Mouse (Mus musculus): ENCODE results near the gene Atmin. TPM values are rescaled to one million over a fixed set of nuclear protein-coding genes. Genes with fewer than 3 reads are reported as not detected.
A peak's percentile ranks its signal among the peaks of the same experiment; 100 is the strongest.

Gene Atmin
- polyA plus RNA-seq, 1 experiment from 2014 or later, result 13.1 TPM

DNA sequence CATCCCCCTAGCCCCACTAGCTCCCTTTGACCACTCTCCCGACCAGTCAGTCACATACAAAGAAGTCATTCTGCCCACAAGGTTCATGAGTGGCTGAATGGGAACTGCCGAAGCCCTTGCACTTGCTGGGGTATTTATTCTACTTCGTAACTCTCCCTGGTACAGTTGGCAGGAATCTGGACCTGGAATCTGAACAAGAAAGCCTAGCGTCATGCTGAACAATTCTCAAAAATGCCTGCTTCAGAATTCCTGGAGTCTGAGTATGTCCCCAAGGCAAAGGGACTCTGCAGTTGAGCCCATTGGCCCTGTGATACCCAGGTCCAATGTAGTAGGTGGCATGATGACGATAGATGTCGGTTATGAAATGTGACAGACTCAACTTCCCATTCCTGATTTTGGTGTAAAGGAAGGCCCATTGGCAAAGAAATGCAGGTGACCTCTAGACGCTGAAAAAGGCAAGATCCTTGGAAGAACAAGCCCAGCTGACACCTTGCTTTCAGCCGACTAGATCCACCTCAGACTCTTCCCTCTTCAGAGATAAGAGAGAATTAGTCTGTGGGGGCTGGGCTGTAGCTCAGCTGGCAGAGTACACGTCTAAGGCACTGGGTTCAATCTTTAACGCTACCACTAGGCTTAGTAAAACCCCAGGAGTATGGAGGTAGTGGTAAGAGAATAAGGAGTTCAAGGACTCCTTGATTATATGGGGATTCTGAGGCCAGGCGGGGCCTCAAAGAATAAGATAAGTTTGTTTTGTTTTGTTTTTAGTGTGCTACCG is 722 bp upstream of the Atmin start:
- Histone ChIP-seq H3K36me3 (ENCODE audit: inconsistent target) (no peaks in the 10 kb centered on the region), H3K4me3 (ENCODE audit: inconsistent target) (no peak overlapping the region), H3K79me2 (ENCODE audit: inconsistent target) (peaks cover 38% of the 10 kb centered on the region), H3K27ac (no peak overlapping the region)
- WGBS (ENCODE audit: missing documents), result 83% methylated on average over 12 of the region's 12 CpGs

DNA sequence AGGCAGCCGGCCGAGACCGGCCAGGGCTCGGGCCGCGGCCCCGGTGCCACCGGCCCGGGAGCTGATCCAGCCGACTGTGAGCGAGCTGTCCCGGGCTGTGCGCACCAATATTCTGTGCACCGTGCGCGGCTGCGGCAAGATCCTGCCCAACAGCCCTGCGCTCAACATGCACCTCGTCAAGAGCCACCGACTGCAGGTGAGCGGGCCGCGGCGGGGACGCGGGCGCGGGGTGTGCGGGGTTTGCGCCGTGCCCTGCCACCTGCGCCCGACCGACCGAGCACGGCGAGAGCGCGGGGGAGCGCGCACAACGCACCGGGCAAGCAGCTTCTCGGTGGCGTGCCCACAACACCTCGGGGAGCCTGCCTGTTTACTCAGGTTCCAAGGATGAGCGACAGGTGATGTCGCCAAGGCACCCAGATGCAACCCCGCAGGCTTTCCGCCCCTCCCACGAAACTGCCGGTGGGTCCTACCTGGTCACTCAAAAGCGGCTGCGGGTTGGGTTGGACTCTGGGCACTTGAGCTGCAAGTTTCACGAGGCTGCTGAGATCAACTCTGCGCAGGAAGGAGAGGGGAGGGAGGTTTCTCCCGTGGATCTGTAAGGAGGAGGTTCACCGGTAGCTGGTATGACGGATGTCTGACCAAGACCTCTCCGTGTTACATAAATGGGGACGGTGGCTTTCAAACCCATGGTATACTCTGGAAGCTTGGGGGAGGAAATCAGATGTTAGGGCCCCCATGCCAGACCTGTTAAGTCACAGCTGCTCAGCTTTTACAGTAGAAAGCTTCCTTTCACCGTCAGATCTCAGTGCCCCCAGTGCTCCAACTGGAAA is 577 bp downstream of the Atmin start:
- Histone ChIP-seq H3K79me2 (ENCODE audit: inconsistent target) (peaks cover 51% of the 10 kb centered on the region), H3K36me3 (ENCODE audit: inconsistent target) (no peaks in the 10 kb centered on the region), H3K4me3 (ENCODE audit: inconsistent target) (peak overlapping the region; percentile 61), H3K27ac (peak overlapping the region; percentile 10; the same call in 1 of the 2 replicates)
- WGBS (ENCODE audit: missing documents), result under 1% methylated on average over 55 of the region's 62 CpGs

DNA sequence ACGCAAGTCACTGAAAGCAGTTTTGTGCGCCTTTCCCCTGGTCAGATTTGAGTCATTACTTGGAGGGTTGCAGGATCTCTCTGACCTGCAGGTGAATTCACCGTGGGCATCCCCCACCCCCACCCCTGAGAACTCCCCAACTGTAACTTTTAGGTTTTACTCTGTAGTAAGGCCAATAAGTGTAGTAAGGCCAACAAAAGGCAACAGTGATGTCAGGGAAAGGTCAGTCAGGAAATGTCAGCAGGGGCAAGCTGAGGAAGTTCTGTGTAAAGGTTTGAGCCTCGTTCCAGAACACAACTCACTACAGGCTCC is 1.1 kb downstream of the Atmin start:
- H3K27ac ChIP-seq, result peak overlapping the region; percentile 10; the same call in 1 of the 2 replicates
- no peaks in the 10 kb centered on the region for H3K36me3 ChIP-seq (ENCODE audit: inconsistent target)
- H3K79me2 ChIP-seq (ENCODE audit: inconsistent target), result peaks cover 57% of the 10 kb centered on the region
- peak overlapping the region; percentile 61 for H3K4me3 ChIP-seq (ENCODE audit: inconsistent target)
- WGBS (ENCODE audit: missing documents), result 6% methylated on average over 4 of the region's 4 CpGs

DNA sequence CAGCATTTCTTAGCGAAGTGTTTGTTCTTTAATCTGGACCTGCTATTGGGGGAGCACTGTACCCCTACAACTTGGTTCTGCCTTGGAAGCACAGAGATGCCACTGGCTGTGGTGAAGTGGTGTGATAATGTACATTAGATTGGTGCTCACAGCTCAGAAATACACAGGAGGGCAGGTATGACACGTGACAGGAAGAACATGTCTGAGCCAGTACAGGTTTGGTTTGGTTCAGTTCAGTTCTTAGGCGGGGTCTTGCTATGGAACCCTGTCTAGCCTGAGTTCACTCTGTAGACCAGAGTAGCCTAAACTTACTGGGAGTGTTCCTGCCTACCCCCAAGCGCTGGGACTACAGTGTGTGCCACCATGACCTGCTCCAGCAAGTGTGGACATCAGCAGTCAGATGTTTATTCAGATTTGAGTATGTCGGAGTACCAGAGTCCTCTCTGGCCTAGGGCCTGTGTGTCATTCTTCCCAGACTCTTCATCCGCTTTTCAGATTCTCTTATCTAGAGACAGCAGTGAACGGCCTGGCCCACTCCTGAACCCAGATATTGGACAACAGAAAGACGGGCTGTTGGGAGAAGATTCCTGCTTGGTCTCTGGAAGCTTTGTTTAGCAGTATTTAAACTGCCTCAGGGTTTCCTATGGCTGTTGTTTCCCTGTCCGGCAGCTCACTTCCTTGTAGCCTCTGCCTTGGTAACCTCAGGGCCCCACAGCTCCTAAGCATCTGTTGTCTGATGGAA is 2.1 kb downstream of the Atmin start:
- peak overlapping the region; percentile 73 for H3K27ac ChIP-seq

DNA sequence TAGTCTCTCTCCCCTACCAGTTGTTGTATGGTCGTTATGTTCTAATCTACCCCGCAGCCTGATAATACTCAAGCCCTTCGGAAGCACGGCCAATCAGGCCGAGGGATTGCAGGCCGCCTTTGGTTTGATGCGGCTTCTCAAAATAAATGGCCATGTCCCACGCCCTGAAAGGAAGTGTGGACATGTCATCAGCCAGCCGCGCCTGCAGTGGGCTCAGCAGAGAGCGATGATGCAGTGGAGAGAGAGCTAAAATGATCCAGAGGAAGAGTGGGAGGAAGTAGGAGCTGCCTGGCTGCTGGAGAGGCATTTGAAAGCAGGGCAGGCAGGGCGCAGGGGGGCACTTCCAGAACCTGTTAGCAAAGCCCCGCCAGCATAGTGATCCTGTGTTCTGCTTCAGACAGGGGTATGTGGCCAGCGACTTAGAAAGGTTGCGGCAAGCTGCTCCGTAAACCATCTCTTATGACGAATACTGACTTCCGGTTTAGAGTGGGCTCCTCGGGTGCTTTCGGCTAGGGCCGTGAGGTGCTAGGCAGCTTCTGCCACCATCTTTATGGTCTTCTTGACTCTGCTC is 3.2 kb downstream of the Atmin start:
- Histone ChIP-seq H3K4me3 (ENCODE audit: inconsistent target) (peak overlapping the region; percentile 21; the same call in 1 of the 2 replicates), H3K27ac (peak overlapping the region; percentile 73), H3K79me2 (ENCODE audit: inconsistent target) (peaks cover 70% of the 10 kb centered on the region), H3K36me3 (ENCODE audit: inconsistent target) (no peaks in the 10 kb centered on the region)
- 45% methylated on average over 21 of the region's 21 CpGs for WGBS (ENCODE audit: missing documents)

More for the DNA sequence above, 2.1 kb downstream of the Atmin start:
- WGBS (ENCODE audit: missing documents), result 91% methylated on average over 9 of the region's 9 CpGs
- Histone ChIP-seq H3K79me2 (ENCODE audit: inconsistent target) (peaks cover 67% of the 10 kb centered on the region), H3K4me3 (ENCODE audit: inconsistent target) (no peak overlapping the region), H3K36me3 (ENCODE audit: inconsistent target) (no peaks in the 10 kb centered on the region)

DNA sequence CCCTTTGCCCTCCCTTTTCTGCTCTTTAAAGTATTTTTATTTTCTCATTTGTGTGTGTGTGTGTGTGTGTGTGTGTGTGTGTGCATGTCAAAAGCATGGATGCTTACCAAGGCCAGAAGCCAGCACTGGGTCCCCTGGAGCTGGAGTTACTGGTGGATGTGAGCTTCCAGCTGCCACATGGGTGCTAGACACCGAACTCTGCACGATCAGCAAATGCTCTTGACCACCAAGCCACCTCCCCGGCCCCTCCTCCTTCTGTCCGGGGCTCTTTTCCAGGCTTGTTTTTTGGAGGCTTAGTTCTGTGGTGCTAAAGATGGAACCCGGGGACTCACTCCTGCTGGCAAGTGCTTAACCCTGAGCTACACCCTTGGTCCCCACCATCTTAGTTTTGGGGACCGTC is 3.7 kb downstream of the Atmin start:
- 87% methylated on average over 6 of the region's 6 CpGs for WGBS (ENCODE audit: missing documents)
- H3K4me3 ChIP-seq (ENCODE audit: inconsistent target), result peak overlapping the region; percentile 21; the same call in 1 of the 2 replicates
- peaks cover 74% of the 10 kb centered on the region for H3K79me2 ChIP-seq (ENCODE audit: inconsistent target)
- H3K27ac ChIP-seq, result peak overlapping the region; percentile 73
- no peaks in the 10 kb centered on the region for H3K36me3 ChIP-seq (ENCODE audit: inconsistent target)

DNA sequence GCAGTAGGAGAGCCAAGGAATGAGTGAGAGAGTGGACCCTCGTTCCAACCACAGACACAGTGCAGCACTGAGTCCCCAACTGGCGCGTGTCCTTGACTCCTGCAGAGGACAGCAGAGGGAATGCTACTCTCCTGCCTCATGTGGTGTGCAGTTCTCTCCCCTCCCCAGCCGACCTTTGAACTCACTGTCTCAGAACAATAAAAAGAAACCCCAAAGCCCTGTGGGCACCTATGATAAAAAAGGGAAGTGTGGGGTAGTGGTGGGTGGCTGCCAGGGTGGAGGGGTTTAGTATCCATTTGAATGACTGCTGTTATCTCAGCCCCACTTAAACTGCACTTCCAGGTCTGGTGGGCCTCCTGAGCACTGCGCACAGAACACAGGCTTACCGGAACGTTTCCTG is 4.4 kb downstream of the Atmin start:
- Histone ChIP-seq H3K79me2 (ENCODE audit: inconsistent target) (peaks cover 81% of the 10 kb centered on the region), H3K27ac (no peak overlapping the region), H3K36me3 (ENCODE audit: inconsistent target) (no peaks in the 10 kb centered on the region), H3K4me3 (ENCODE audit: inconsistent target) (no peak overlapping the region)
- WGBS (ENCODE audit: missing documents), result 67% methylated on average over 7 of the region's 7 CpGs

DNA sequence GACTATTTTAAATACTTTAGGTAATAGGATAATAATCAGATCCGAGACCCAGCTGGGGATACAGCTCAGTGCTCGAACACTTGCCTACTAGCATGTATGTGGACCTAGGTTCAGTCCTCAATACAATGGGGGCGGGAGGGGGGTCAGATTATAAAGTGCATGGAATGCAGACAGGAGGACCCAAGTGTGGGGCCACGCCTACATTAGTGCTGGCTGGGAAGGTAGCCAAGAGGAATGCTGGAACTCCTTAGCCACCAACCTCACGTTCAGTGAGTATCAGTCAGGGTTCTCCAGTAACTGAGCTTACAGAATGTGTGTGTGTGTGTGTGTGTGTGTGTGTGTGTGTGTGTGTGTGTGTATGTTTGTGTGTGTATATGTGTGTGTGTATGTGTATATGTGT is 8.2 kb downstream of the Atmin start:
- Histone ChIP-seq H3K27ac (no peak overlapping the region), H3K36me3 (ENCODE audit: inconsistent target) (peaks cover 35% of the 10 kb centered on the region), H3K4me3 (ENCODE audit: inconsistent target) (no peak overlapping the region), H3K79me2 (ENCODE audit: inconsistent target) (peaks cover 54% of the 10 kb centered on the region)
- 97% methylated on average over 5 of the region's 5 CpGs for WGBS (ENCODE audit: missing documents)

DNA sequence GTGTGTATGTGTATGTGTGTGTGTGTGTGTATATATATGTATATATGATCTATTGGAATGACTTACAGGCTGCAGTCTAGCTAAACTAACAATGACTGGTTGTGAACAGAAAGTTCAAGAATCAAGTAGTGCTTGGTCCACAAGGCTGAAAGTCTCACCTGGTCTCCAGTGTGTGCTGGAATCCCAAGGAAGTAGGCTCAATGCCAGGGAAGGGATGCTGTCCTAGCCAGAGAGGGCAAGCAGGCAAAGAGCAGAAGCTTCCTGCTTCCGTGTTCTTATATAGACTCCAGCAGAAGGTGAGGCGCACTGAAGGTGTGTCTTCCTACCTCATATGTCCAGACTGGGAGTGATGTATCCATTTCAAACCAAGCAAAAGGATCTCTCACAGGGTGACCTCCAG is 8.6 kb downstream of the Atmin start:
- Histone ChIP-seq H3K4me3 (ENCODE audit: inconsistent target) (no peak overlapping the region), H3K79me2 (ENCODE audit: inconsistent target) (peaks cover 50% of the 10 kb centered on the region), H3K36me3 (ENCODE audit: inconsistent target) (peaks cover 39% of the 10 kb centered on the region), H3K27ac (no peak overlapping the region)
- WGBS (ENCODE audit: missing documents), result 92% methylated on average over 2 of the region's 2 CpGs

DNA sequence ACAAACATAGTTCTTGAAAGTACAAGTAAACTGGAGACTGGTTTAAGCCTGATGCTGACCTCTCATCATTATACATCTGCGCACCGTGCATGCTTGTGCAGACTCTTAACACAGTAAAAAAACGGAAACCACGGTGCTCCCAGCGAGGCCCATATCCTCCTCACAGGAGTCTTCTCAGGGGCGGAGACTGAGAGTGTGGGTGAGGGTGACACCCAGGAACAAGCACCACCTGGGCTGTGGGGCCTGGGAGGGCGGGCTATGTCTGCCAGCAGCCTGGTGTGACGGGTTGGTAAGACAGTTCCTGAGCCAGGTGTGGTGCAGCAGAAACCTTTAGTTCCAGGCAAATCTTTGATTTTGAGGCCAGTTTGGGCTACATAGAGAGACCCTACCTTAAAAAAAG is 9.2 kb downstream of the Atmin start:
- peaks cover 46% of the 10 kb centered on the region for H3K36me3 ChIP-seq (ENCODE audit: inconsistent target)

DNA sequence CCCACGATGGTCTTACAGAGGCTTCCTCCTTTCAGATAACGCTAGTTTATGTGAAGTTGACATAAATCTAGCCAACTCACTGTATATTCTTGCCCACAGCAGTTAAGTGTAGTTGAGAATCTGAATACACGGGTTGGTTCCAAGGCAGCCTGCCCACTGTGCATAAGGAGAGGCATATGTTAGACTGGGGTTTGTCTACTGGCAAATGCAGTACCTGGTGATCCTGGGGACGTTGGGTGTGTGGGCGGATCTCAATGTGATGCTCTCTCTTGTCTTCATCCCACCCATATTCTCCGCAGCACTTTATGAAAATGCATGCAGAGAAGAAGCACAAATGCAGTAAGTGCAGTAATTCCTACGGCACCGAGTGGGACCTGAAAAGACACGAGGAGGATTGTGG is 11.2 kb downstream of the Atmin start:
- Histone ChIP-seq H3K36me3 (ENCODE audit: inconsistent target) (peaks cover 57% of the 10 kb centered on the region), H3K4me3 (ENCODE audit: inconsistent target) (no peak overlapping the region), H3K27ac (no peak overlapping the region), H3K79me2 (ENCODE audit: inconsistent target) (peaks cover 24% of the 10 kb centered on the region)
- WGBS (ENCODE audit: missing documents), result 93% methylated on average over 8 of the region's 9 CpGs

More for the DNA sequence above, 9.2 kb downstream of the Atmin start:
- Histone ChIP-seq H3K4me3 (ENCODE audit: inconsistent target) (no peak overlapping the region), H3K27ac (no peak overlapping the region), H3K79me2 (ENCODE audit: inconsistent target) (peaks cover 44% of the 10 kb centered on the region)
- 98% methylated on average over 7 of the region's 8 CpGs for WGBS (ENCODE audit: missing documents)

DNA sequence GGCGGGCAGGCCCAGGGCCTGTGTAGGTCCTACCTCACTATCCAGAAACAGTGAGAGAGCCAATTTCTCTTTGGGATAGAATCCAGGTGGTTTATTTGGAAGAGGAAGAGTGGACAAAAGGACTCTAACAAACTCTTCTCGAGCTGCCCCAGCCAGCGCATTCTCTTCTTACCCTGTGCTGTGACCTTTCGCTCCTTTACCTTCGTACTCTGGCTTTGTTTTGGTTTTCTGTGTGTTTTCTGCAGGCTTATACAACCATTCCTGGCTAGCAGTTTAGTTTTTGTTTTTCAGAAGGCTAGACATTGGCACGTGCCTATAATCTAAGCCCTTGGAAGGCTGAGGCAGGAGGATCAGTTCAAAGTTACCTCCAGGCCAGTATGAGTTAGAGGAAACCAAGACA is 26.3 kb downstream of the Atmin start:
- WGBS (ENCODE audit: missing documents), result 89% methylated on average over 6 of the region's 6 CpGs
- Histone ChIP-seq H3K36me3 (ENCODE audit: inconsistent target) (no peaks in the 10 kb centered on the region), H3K27ac (no peak overlapping the region), H3K79me2 (ENCODE audit: inconsistent target) (no peaks in the 10 kb centered on the region), H3K4me3 (ENCODE audit: inconsistent target) (no peak overlapping the region)

DNA sequence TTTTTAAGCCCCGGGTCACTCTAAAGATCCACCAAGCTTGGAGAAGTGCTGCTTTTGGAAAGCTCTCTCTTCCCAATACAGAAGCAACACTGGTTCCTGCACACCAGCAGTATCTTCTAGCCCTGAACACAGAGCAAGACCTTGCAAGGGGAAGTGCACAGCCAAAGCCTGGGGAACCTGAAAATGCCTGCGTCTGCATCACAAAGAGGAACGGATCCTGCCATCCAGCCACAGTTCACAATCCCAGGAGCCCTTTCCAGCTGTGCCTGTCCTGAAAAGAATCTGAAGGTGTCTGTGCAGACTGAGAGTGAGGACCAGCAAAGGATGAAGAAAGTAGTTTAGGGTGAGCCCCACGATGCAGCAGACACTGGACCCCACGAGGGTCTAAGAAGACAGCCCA is 31.9 kb downstream of the Atmin start:
- peak overlapping the region; percentile 40 for H3K27ac ChIP-seq
- H3K36me3 ChIP-seq (ENCODE audit: inconsistent target), result no peaks in the 10 kb centered on the region
- H3K4me3 ChIP-seq (ENCODE audit: inconsistent target), result no peak overlapping the region
- no peaks in the 10 kb centered on the region for H3K79me2 ChIP-seq (ENCODE audit: inconsistent target)
- 13% methylated on average over 5 of the region's 5 CpGs for WGBS (ENCODE audit: missing documents)

DNA sequence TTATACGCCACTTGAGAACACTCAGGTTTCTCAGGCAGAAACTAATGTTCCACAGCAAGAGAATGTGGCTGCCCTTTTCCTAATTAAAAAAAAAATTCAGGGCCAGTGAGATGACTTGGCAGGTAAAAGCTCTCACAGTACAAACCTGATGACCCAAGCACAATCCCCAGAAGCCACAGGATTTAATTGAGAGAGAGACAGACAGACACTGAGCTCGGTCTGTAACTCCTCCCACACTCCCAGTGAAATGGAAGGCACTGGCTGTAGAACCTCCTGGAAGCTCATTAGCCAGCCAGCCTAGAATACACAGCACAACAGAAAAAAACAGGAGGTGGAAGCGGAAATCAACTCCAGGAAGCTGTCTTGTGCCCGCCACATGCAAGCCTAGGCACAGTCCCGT is 32.4 kb downstream of the Atmin start:
- Histone ChIP-seq H3K4me3 (ENCODE audit: inconsistent target) (no peak overlapping the region), H3K79me2 (ENCODE audit: inconsistent target) (no peaks in the 10 kb centered on the region), H3K27ac (peak overlapping the region; percentile 40), H3K36me3 (ENCODE audit: inconsistent target) (no peaks in the 10 kb centered on the region)
- WGBS (ENCODE audit: missing documents), result 72% methylated on average over 5 of the region's 5 CpGs
